Mouse (Mus musculus) ES-Bruce4 (cell line): ENCODE results near the gene Kir3dl2.

Experiments used
- CTCF ChIP-seq: IDR thresholded peaks from one replicate; pipeline ENCODE4 v1.8.1; 2011; ENCODE audit warnings: low read depth, low read length
- EP300 ChIP-seq: IDR thresholded peaks from 2 replicates; pipeline ENCODE4 v1.6.1; 2011; ENCODE audit warnings: low read depth, low read length; ENCODE audit not compliant: insufficient read depth
- POLR2A ChIP-seq: IDR thresholded peaks from one replicate; pipeline ENCODE4 v1.8.1; 2011; ENCODE audit warnings: low read length; ENCODE audit not compliant: insufficient read depth

GRCm38 (mm10) chrX:136584617-136585016, 40.8 kb upstream of the Kir3dl2 start:
- TF ChIP-seq POLR2A = no peak
- no peak for TF ChIP-seq CTCF
- no peak for TF ChIP-seq EP300
